Mouse (Mus musculus) spleen, embryonic (tissue): ENCODE measurements at regions not wholly inside any gene's neighbourhood (a gene's known extent, or its start where the extent isn't known, plus 50 kb on each side); places are given as distances from the start of the nearest gene placed in this dataset.
"Not testable (repeated sequence)": the region's sequence is repeated elsewhere in the genome, so short reads cannot be mapped to it uniquely, and the experiment has no call there.

Experiments used
- CTCF ChIA-PET: fragments of 350-600 bp; sonication (Branson Sonifier 250); formaldehyde crosslinking; loops from one replicate; lab custom pipeline; 2022; lab: Charles Lee

GRCm38 (mm10) chr6:67674717-67675116 is 139.1 kb upstream of the Tacstd2 start:
- CTCF ChIA-PET, result not testable (repeated sequence)

GRCm38 (mm10) chr6:67673316-67673715 is 137.7 kb upstream of the Tacstd2 start:
- CTCF ChIA-PET, result interaction anchor here (0.6 to 0.7 kb wide), 2 partner anchors 12 to 59 kb away, joined by 3 read pairs; no protein-coding TSS in a partner anchor

GRCm38 (mm10) chr6:67668073-67668472 is 132.5 kb upstream of the Tacstd2 start:
- CTCF ChIA-PET, result not testable (repeated sequence)

GRCm38 (mm10) chr6:67631617-67632016 is 96.0 kb upstream of the Tacstd2 start:
- CTCF ChIA-PET, result no interaction called here

GRCm38 (mm10) chr6:67610402-67610801 is 74.8 kb upstream of the Tacstd2 start:
- CTCF ChIA-PET, result interaction anchor here (0.6 kb wide), 1 partner anchor 1829 kb away, joined by 3 read pairs; no protein-coding TSS in a partner anchor

GRCm38 (mm10) chr6:67609461-67609860 is 73.9 kb upstream of the Tacstd2 start:
- CTCF ChIA-PET, result interaction anchor here (0.6 kb wide), 1 partner anchor 1830 kb away, joined by 3 read pairs; no protein-coding TSS in a partner anchor
